ENCODE assay signal across 21 mouse cellular contexts in the genomic region with DNA sequence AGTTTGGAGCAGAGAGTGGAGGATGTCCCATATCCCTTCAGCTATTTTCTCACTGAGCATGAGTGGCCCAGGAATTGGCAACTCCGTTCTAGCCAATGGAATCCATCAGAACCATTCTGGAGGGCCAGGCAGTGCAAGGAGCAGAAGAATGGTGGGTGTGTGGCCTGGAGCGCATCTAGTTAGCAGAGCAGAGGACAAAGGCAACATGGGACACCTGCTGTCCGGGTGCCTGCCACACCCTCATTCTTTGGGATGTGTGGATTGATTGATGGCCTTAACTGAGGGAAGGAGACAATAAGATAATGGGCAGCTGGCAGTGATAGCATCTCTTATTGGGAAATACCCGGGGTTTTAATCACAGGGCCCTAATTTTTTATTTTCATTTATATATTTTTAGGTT. TPM values are rescaled to one million over a fixed set of nuclear protein-coding genes. Genes with fewer than 3 reads are reported as not detected.
"Had no signal": no experiment of that assay in that cellular context is flagged by ENCODE, and none has a peak within 500 bp of the region (broad histone marks: within the 10 kb centered on the region; RNA-seq: fewer than 3 reads in every experiment).

No protein-coding gene starts in this region.

- H3K4me2 ChIP-seq: lung, embryonic 15.5 days; midbrain, embryonic 12.5 days; neural tube, embryonic 12.5 days; stomach, embryonic 15.5 days had no signal

- H3K4me1 ChIP-seq: lung, embryonic 15.5 days; midbrain, embryonic 10.5 days; midbrain, embryonic 12.5 days; neural tube, embryonic 12.5 days; stomach, embryonic 15.5 days had no signal

- H3K36me3 ChIP-seq: lung, embryonic 15.5 days; midbrain, embryonic 10.5 days; midbrain, embryonic 12.5 days; neural tube, embryonic 12.5 days; stomach, embryonic 15.5 days had no signal

- DNase-seq: lung, adult 2 months; lung, postnatal 10 days; lung, postnatal 4 days; midbrain, embryonic 14.5 days; right cerebral cortex, postnatal 14 days; thymus, adult 2 months; thymus, postnatal 25 days; thymus, postnatal 4 days had no signal

- H3K9me3 ChIP-seq: lung, embryonic 15.5 days; midbrain, embryonic 12.5 days; neural tube, embryonic 12.5 days; stomach, embryonic 15.5 days had no signal

- ATAC-seq: midbrain, embryonic 16.5 days had no signal

- H3K27ac ChIP-seq: lung, embryonic 15.5 days; midbrain, embryonic 10.5 days; midbrain, embryonic 12.5 days; neural tube, embryonic 12.5 days; stomach, embryonic 15.5 days; stomach, postnatal 0 days had no signal

- H3K27me3 ChIP-seq: midbrain, embryonic 12.5 days; neural tube, embryonic 12.5 days; stomach, embryonic 15.5 days had no signal

- H3K9ac ChIP-seq: lung, embryonic 15.5 days; midbrain, embryonic 12.5 days; neural tube, embryonic 12.5 days; stomach, embryonic 15.5 days had no signal

- H3K4me3 ChIP-seq: lung, embryonic 15.5 days; midbrain, embryonic 10.5 days; midbrain, embryonic 12.5 days; neural tube, embryonic 12.5 days; stomach, embryonic 15.5 days had no signal

RNA-seq across cellular contexts. Expression of gene Acp7, which starts 25.3 kb away (rescaled TPM):
- total RNA-seq: megakaryocyte, adult 5-6 weeks; megakaryocyte-erythroid progenitor cell, adult 5-6 weeks; neutrophil, adult 5-6 weeks had no signal
- polyA plus RNA-seq: lung, embryonic 15.5 days; midbrain, embryonic 10.5 days; midbrain, embryonic 12.5 days; midbrain, embryonic 14.5 days; neural tube, embryonic 12.5 days; neural tube, embryonic 14.5 days; spleen, adult 2 months; urinary bladder, adult 2 months had no signal

RNA-seq across cellular contexts. Expression of gene Fbxo27, which starts 36.2 kb away (rescaled TPM):
- total RNA-seq: megakaryocyte-erythroid progenitor cell, adult 5-6 weeks; neutrophil, adult 5-6 weeks had no signal
